Mouse (Mus musculus): Measurements from ENCODE around the gene Bok.

Gene Bok

DNA sequence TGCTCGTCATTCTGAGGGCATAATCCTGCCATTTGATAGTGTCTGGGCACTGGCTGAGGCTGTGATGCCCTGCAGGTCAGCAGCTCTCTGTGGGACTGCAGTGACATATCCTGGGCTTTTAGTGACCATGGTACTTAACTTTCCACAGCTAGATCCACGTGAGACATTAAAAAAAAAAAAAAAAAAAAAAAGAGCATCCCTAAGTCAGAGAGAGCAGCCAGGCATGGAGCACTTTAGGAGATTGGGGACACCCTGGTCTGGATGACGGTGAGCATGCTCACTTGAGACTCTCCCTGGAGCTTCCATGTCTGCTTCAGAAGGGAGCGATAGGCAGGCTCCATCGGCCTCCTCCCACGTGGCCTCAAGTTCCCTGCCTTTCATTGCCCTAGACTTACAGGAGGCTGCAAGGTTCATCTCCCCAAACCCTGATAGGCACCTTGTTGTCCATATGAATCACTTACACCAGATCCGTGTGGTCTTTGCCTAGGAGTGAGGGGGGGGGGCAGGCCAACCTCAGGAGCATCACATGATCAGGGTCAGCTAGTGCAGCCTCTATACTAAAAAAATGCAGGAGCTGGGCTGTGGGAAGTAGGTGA, 4.5 kb downstream of the Bok start:
- DNase-seq (ENCODE audit: inconsistent age in 2 of 2, low spot score in 1 of 2), result no peak

- no peak for DNase-seq (ENCODE audit: inconsistent age in 2 of 2, low spot score in 1 of 2)
These were observed 5.6 kb downstream of the Bok start for GRCm38 (mm10) chr1:93691106-93691505.

- DNase-seq (ENCODE audit: inconsistent age in 2 of 2, low spot score in 1 of 2), result no peak
These were observed 6.4 kb downstream of the Bok start for GRCm38 (mm10) chr1:93691786-93692357.

- no peak for DNase-seq (ENCODE audit: inconsistent age in 2 of 2, low spot score in 1 of 2)
These were observed 7.3 kb downstream of the Bok start for GRCm38 (mm10) chr1:93692773-93693172.

DNA sequence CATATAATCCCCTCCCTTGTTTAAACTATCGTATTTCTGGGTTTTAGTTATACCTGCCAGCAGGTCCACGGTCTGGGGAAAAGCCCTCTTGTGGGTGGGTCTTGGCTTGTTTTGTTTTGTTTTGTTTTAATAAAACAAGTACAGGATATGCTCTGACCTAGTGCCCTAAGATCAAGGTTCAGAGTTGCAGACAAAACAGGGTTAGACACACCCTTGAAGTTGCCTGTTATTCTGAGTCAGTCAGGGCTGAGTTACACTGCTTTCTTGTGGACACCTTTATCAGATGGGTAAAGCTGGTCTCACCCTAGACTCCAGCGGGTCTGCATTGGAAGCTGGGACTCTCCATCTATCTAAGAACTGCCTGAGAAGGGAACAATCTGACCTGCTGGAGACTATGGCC, 8.0 kb downstream of the Bok start:
- DNase-seq (ENCODE audit: inconsistent age in 2 of 2, low spot score in 1 of 2), result no peak

DNA sequence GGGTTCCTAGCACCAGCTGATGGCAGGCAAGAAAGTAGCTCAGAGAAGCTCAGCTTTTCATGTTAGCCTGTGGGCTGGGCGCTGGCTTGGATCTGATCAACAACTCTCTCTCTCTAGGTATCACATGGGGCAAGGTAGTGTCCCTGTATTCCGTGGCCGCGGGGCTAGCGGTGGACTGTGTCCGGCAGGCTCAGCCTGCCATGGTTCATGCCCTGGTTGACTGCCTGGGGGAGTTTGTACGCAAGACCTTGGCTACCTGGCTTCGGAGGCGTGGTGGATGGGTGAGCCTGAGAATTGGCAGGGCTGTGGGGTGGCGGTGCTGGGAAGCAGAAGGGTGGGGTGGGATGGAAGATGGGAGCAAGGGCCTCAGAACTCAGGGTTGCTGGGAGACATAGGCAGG, 8.5 kb downstream of the Bok start:
- DNase-seq (ENCODE audit: inconsistent age in 2 of 2, low spot score in 1 of 2), result no peak

- peak; percentile 64 to 83 for DNase-seq (ENCODE audit: inconsistent age in 2 of 2, low spot score in 1 of 2)
These were observed 9.5 kb downstream of the Bok start for GRCm38 (mm10) chr1:93694966-93695365.

DNA sequence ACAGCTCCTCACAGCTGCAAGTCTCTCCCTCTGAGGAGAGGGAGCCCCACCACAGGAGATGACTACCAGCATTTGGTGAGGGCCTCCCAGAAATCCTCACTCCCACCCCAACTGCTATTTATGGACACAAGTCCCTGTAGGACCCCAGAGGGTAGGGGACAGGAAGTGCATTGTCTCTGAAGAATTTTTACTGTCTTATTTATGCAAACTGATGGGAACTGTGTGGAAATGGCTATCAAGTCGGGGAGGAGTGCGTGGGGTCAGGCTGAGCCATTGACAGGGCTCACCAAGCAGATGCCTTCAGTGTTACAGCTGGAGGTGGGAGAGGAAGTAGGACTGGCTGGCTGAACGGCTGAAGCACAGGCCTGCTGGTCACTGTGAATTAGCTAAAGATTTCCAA, 11.9 kb downstream of the Bok start:
- DNase-seq (ENCODE audit: inconsistent age in 2 of 2, low spot score in 1 of 2), result no peak

GRCm38 (mm10) chr1:93699159-93699558, 13.7 kb downstream of the Bok start:
- DNase-seq (ENCODE audit: inconsistent age in 2 of 2, low spot score in 1 of 2), result no peak

DNA sequence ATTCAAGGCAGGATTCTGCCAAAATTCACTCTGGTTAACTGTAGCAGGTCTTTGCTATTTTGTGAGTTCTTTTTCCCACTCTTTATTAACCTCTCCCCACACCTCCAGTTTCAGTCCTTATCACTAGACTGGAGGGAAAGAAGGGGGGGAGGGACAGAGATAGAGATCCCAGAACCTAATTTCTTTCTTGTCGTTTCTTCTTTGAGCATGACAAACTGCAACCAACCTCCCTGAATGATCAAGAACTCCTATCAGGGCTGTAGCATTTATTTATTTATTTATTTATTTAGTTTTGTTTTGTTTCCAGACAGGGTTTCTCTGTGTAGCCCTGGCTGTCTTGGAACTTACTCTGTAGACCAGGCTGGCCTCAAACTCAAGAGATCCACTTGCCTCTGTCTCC, 16.6 kb downstream of the Bok start:
- no peak for DNase-seq (ENCODE audit: inconsistent age in 2 of 2, low spot score in 1 of 2)

- no peak for DNase-seq (ENCODE audit: inconsistent age in 2 of 2, low spot score in 1 of 2)
These were observed 18.1 kb downstream of the Bok start for GRCm38 (mm10) chr1:93703472-93704048.

DNA sequence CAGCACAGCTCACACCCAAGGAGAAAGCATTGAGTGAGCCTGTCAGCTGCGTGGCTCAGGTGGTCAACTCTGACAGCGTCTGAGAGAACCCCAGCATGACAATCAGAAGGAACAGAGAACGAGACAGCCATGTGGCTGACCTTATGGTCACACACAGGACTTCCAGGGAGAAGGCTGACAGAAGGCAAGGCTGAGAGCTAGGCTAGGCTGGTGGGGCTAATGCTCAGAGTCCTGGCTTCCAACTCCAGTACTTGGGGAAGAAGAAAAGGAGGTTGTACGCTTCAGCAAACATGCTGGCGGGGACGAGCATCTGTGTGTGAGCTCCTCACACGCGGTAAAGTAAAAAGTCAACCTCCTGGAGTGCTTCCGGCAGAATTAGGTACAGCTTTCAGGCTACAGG, 18.9 kb downstream of the Bok start:
- DNase-seq (ENCODE audit: inconsistent age in 2 of 2, low spot score in 1 of 2), result no peak

DNA sequence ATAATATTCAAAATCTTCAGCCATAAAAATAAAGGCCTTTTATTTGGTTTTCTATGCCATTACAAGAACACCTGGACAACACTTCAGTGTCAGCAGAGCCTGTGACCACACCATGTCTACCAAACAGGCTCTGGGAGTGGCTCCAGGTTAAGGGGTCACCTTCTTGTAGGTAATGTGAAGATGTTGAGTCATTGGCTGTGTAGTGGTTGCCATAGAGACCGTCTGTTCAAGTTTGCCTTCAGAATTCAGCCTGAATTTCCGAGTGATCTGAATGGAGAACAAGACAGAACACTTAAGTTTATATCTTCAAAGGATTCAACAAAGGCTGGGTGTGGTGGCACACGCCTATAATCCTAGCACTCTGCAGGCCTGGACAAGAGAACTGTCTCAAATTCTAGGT, 19.9 kb downstream of the Bok start:
- no peak for DNase-seq (ENCODE audit: inconsistent age in 2 of 2, low spot score in 1 of 2)

DNA sequence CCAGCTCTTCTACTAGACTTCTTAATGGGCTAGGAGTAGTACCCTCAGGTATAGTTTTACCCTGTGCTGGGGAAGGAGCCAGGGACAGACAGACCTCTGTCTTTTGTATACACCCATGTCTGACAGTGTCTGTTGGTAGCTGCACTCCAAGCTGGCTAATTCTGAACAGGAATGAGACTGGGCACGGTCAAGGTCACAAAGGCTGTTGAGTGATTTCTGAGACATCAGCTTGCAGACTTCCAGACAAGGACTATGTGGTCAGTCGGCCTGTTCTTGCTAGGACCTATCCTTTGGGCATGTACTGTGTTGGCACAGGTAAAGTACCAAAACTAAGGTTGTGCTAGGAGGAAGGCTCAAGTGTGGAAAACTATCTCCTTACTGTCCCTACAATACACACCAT, 30.7 kb downstream of the Bok start:
- DNase-seq (ENCODE audit: inconsistent age in 2 of 2, low spot score in 1 of 2), result peak; percentile 41 to 71

- no peak for DNase-seq (ENCODE audit: inconsistent age in 2 of 2, low spot score in 1 of 2)
These were observed 36.1 kb downstream of the Bok start for GRCm38 (mm10) chr1:93721557-93721956.

DNA sequence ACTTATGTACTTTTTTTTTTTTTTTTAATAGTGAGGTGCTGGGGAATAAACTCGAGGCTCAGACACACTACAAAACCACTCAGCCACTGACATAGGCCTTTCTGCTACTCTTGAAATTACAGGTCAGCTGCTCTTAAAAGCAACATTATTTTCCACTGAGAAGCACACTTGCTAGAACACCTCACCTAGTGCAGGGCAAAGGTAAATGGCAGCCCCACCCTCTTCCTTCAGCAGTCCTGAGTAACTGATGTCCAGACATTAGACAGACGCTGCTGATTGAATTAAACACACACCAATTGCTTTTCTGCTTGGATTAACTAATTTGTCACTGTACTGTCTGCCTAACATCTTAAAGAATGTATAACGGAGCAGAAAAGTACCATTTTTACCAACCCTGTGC, 39.2 kb downstream of the Bok start:
- DNase-seq (ENCODE audit: inconsistent age in 2 of 2, low spot score in 1 of 2), result no peak

DNA sequence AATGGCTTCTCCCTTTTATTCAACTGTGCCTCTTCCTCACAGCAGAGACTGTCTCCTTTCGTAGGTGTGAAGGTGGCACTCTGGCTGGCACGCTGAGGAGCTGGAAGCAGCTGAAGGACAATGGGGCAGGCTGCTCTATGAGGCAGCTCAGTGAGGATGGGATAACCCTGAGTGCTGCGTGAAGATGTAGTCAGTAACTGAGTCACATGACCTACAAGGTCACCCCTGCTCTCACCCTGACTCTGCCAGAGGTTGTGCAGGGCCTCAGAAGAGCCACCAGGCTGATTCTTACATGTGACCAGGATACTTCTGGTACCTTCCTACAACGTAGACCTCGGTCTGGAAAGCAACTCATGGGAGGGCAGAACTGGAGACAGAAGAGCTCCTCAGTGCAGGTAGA, 40.2 kb downstream of the Bok start:
- DNase-seq (ENCODE audit: inconsistent age in 2 of 2, low spot score in 1 of 2), result peak; percentile 72 to 88

- peak; percentile 56 to 76 for DNase-seq (ENCODE audit: inconsistent age in 2 of 2, low spot score in 1 of 2)
These were observed 40.7 kb downstream of the Bok start for GRCm38 (mm10) chr1:93726116-93726515.

GRCm38 (mm10) chr1:93726974-93727373, 41.5 kb downstream of the Bok start:
- DNase-seq (ENCODE audit: inconsistent age in 2 of 2, low spot score in 1 of 2), result peak; percentile 79 to 93

DNA sequence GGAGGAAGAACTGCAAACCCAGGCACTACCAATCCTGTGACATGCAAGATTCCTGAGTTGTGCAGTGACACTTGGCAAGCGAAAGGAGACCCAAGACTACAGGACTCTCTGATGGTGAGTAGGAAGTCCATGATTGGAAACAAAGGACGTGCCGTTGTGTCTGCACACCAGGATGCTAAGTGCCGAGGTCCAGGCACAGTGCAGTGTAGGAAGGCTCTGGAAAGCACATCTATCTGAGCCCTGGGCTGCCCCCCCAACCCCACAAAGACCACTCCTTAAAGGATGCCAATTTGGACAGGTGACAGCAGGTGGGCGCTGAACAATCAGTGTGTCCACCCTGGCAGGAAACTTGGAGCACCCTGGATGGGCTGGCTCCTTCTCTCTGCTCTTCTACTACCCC, 45.6 kb downstream of the Bok start:
- no peak for DNase-seq (ENCODE audit: inconsistent age in 2 of 2, low spot score in 1 of 2)

DNA sequence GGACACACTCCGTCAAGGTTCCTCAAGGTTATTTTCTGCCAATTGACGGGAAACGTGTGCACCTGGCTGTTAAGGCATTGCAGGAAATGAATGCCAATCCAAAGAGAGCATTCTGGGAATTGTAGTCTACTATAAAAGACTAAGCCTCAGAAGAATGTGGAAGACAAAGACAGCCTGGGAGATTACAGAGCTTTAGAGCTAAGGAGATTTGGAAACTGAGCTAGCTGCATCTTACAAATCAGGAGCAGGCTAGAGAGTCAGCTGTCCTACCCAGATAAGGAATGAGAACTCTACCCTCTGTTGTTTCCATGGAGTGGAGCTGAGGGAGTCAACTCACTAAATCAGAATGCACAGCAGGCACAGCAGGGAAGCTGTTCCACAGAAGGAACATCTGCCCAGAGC, 46.4 kb downstream of the Bok start:
- DNase-seq (ENCODE audit: inconsistent age in 2 of 2, low spot score in 1 of 2), result no peak

DNA sequence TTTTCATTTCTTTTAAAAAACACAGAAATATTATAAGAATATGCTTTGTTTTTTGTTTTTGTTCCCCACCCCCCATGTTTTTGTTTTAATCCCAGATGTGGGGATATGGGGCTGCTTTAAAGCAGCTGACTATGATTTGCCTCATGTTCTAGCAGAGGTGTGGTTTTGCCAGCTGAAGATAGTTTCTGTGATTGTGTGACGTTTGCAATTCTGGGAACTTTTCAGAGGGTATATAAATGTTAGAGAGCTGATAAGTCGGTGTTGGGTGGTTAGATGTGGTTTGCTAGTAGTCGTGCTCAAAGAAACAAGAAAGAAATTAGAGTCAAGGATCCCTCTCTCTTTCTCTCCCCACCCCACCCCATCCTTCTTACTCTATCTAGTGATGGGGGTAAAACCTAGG, 50.4 kb downstream of the Bok start:
- DNase-seq (ENCODE audit: inconsistent age in 2 of 2, low spot score in 1 of 2), result no peak

DNA sequence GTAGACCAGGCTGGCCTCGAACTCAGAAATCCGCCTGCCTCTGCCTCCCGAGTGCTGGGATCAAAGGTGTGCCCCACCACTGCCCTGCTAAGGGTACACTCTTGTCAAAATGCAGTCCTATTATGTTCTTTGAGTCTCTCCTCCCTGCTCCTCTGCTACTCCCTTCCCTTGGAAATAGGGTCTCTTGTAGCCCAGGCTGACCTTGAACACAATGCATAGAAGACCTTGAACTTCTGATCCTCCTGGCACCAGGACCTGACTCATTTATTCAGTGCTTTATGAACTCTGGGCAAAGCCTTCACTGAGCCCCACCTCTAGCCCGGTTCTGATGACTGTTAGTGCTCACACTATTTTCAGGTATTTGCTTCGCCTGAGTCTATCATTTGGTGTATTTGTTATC, 52.3 kb downstream of the Bok start:
- no peak for DNase-seq (ENCODE audit: inconsistent age in 2 of 2, low spot score in 1 of 2)

Data from adrenal gland, adult (tissue).